Mouse (Mus musculus): ENCODE measurements around the gene Ndc80. TPM values are rescaled to one million over a fixed set of nuclear protein-coding genes. Genes with fewer than 3 reads are reported as not detected.
"Not testable (repeated sequence)": the region's sequence is repeated elsewhere in the genome, so short reads cannot be mapped to it uniquely, and the experiment has no call there.

Ndc80 gene
- polyA plus RNA-seq, 1 experiment from 2014 or later, result 46.0 TPM

- Histone ChIP-seq H3K4me3 (peak overlapping the region; percentile 89), H3K4me1 (peaks cover 12% of the 10 kb centered on the region), H3K9ac (replicated peaks) (peak overlapping the region; percentile 84), H3K27ac (replicated peaks) (peak overlapping the region; percentile 98), H3K36me3 (no peaks in the 10 kb centered on the region), H3K9me3 (no peaks in the 10 kb centered on the region), H3K27me3 (no peaks in the 10 kb centered on the region), H3K4me2 (replicated peaks) (peak overlapping the region; percentile 92)
- no peak; the same call in 1 of the 2 replicates for ATAC-seq (ENCODE audit: low FRiP score, low read depth)
- WGBS, result 1% methylated on average over 28 of the region's 31 CpGs
Measured at GRCm38 (mm10) chr17:71475705-71476089, 51.0 kb downstream of the Ndc80 start.

- Histone ChIP-seq H3K9ac (replicated peaks) (peak within 1 kb of the TSS; percentile 84), H3K4me1 (peaks cover 9% of the 10 kb centered on the region), H3K36me3 (no peaks in the 10 kb centered on the region), H3K9me3 (no peaks in the 10 kb centered on the region), H3K27ac (replicated peaks) (peak within 1 kb of the TSS; percentile 98), H3K4me3 (peak within 1 kb of the TSS; percentile 89), H3K4me2 (replicated peaks) (peak within 1 kb of the TSS; percentile 92), H3K27me3 (no peaks in the 10 kb centered on the region)
- peak; percentile 96 for ATAC-seq (ENCODE audit: low FRiP score, low read depth)
- WGBS, result under 1% methylated on average over 86 of the region's 109 CpGs
Measured at GRCm38 (mm10) chr17:71474762-71475704, 51.6 kb downstream of the Ndc80 start, which contains the start of gene Smchd1. Gene Smchd1 (minus strand): TSS chr17:71475343.

GRCm38 (mm10) chr17:71474128-71474527 lies 52.5 kb downstream of the Ndc80 start:
- WGBS, result 17% methylated on average over 8 of the region's 8 CpGs
- H3K4me1 ChIP-seq, result peaks cover 9% of the 10 kb centered on the region

GRCm38 (mm10) chr17:71471261-71471660 lies 55.4 kb downstream of the Ndc80 start:
- no peak for ATAC-seq (ENCODE audit: low FRiP score, low read depth)
- no peaks in the 10 kb centered on the region for H3K36me3 ChIP-seq
- H3K4me1 ChIP-seq, result peaks cover 9% of the 10 kb centered on the region
- H3K27me3 ChIP-seq, result no peaks in the 10 kb centered on the region
- 86% methylated on average over 2 of the region's 2 CpGs for WGBS
- H3K27ac ChIP-seq (replicated peaks), result no peak overlapping the region
- no peak overlapping the region for H3K9ac ChIP-seq (replicated peaks)
- H3K4me3 ChIP-seq, result no peak overlapping the region
- no peak overlapping the region for H3K4me2 ChIP-seq (replicated peaks)
- no peaks in the 10 kb centered on the region for H3K9me3 ChIP-seq

More at GRCm38 (mm10) chr17:71474128-71474527, 52.5 kb downstream of the Ndc80 start:
- Histone ChIP-seq H3K27me3 (no peaks in the 10 kb centered on the region), H3K9me3 (no peaks in the 10 kb centered on the region), H3K36me3 (no peaks in the 10 kb centered on the region), H3K4me3 (peak overlapping the region; percentile 89), H3K4me2 (replicated peaks) (peak overlapping the region; percentile 92), H3K9ac (replicated peaks) (peak overlapping the region; percentile 84), H3K27ac (replicated peaks) (no peak overlapping the region)
- no peak for ATAC-seq (ENCODE audit: low FRiP score, low read depth)

- 90% methylated on average over 3 of the region's 3 CpGs for WGBS
- Histone ChIP-seq H3K9ac (replicated peaks) (no peak overlapping the region), H3K27me3 (no peaks in the 10 kb centered on the region), H3K4me1 (no peaks in the 10 kb centered on the region), H3K27ac (replicated peaks) (no peak overlapping the region), H3K4me3 (no peak overlapping the region), H3K4me2 (replicated peaks) (no peak overlapping the region), H3K9me3 (no peaks in the 10 kb centered on the region), H3K36me3 (peaks cover 43% of the 10 kb centered on the region)
- ATAC-seq (ENCODE audit: low FRiP score, low read depth), result no peak
Measured at GRCm38 (mm10) chr17:71460312-71460711, 66.3 kb downstream of the Ndc80 start.

GRCm38 (mm10) chr17:71459818-71460217 lies 66.8 kb downstream of the Ndc80 start, which contains the start of gene Gm4707:
Gene Gm4707 (minus strand): TSS chr17:71459918.
- H3K4me2 ChIP-seq (replicated peaks), result no peak within 1 kb of the TSS
- H3K4me3 ChIP-seq, result no peak within 1 kb of the TSS
- H3K36me3 ChIP-seq, result peaks cover 47% of the 10 kb centered on the region
- no peak within 1 kb of the TSS for H3K9ac ChIP-seq (replicated peaks)
- no peak within 1 kb of the TSS for H3K27ac ChIP-seq (replicated peaks)
- no peak for ATAC-seq (ENCODE audit: low FRiP score, low read depth)
- H3K4me1 ChIP-seq, result no peaks in the 10 kb centered on the region
- WGBS, result 98% methylated on average over 2 of the region's 2 CpGs
- no peaks in the 10 kb centered on the region for H3K9me3 ChIP-seq
- no peaks in the 10 kb centered on the region for H3K27me3 ChIP-seq

- H3K9me3 ChIP-seq; ATAC-seq (ENCODE audit: low FRiP score, low read depth); H3K4me3 ChIP-seq; H3K27me3 ChIP-seq; H3K4me2 ChIP-seq (replicated peaks); H3K27ac ChIP-seq (replicated peaks); H3K4me1 ChIP-seq; H3K9ac ChIP-seq (replicated peaks): not testable (repeated sequence)
- peaks cover 48% of the 10 kb centered on the region for H3K36me3 ChIP-seq
- 86% methylated on average over 6 of the region's 6 CpGs for WGBS
Measured at GRCm38 (mm10) chr17:71457361-71457760, 69.3 kb downstream of the Ndc80 start.

Other genes starting within 250 kb of the Ndc80 start
- 9.9 and 10.2 TPM in 2 replicates for gene Emilin2, start 214.9 kb downstream of the Ndc80 start, polyA plus RNA-seq (2016; fragmentation: Nextera tagmentation; extraction: Ambion mirVana)
- gene Gm4707, start 66.9 kb downstream of the Ndc80 start, polyA plus RNA-seq (2016; fragmentation: Nextera tagmentation; extraction: Ambion mirVana), result 4.9 and 5.3 TPM in 2 replicates
- gene Smchd1, start 51.5 kb downstream of the Ndc80 start, polyA plus RNA-seq (2016; fragmentation: Nextera tagmentation; extraction: Ambion mirVana), result 65.4 and 76.8 TPM in 2 replicates
- 1.1 and 2.0 TPM in 2 replicates for gene Spdya, start 25.2 kb upstream of the Ndc80 start, polyA plus RNA-seq (2016; fragmentation: Nextera tagmentation; extraction: Ambion mirVana)
- gene Wdr43, start 89.0 kb upstream of the Ndc80 start, polyA plus RNA-seq (2016; fragmentation: Nextera tagmentation; extraction: Ambion mirVana), result 71.6 and 71.7 TPM in 2 replicates
- gene Togaram2, start 146.4 kb upstream of the Ndc80 start, polyA plus RNA-seq (2016; fragmentation: Nextera tagmentation; extraction: Ambion mirVana), result 0.14 TPM in 1 of 2 replicates, not detected in the other
- not detected in 2 replicates for gene Pcare, start 226.0 kb upstream of the Ndc80 start, polyA plus RNA-seq (2016; fragmentation: Nextera tagmentation; extraction: Ambion mirVana)
- 6.6 and 8.6 TPM in 2 replicates for gene Clip4, start 241.6 kb upstream of the Ndc80 start, polyA plus RNA-seq (2016; fragmentation: Nextera tagmentation; extraction: Ambion mirVana)